Mouse (Mus musculus) adipose tissue, adult 10 weeks (tissue): ENCODE measurements around the gene Esp31. TPM values are rescaled to one million over a fixed set of nuclear protein-coding genes. Genes with fewer than 3 reads are reported as not detected.

Source experiments
- polyA plus RNA-seq: library from polyadenylated mRNA; stranded (reverse); fragments of 350-450 nt; fragmentation: Illumina TruSeq; extraction: RNeasy Lipid Tissue Mini Kit (QIAGEN cat#74804); gene quantifications from one replicate; pipeline ENCODE4 v1.2.3, GENCODE M21; 2014; ENCODE audit warnings: low read depth, low replicate concordance

Gene Esp31
- not detected for polyA plus RNA-seq

DNA sequence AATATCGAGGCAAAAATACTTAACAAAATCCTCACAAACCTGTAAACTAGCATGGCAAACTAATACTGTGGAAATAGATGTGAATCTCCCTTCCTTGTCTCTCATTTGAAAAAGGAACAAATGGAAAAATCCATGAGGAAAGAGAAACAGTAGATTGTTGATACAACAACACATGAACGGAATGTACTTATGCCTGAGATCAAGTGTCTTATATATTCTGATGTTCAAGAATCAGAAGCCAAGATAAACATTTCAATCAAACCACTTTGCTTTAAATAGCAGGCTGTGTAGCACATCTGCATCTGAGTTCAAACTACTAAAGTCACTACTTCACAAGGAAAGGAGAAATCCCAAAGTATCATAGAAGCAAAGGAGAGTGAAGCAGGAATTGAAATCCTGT is at the start of gene Esp31:
TSS of gene Esp31 (plus strand) at position 301 of the 400 bp plus-strand sequence.

Other genes starting within 250 kb of the Esp31 start
- not detected for gene Esp36, start 219.3 kb upstream of the Esp31 start, polyA plus RNA-seq
- gene Esp34, start 85.3 kb upstream of the Esp31 start, polyA plus RNA-seq, result not detected